Mouse (Mus musculus) right cerebral cortex, adult 18-20 months (tissue): Measurements from ENCODE around the gene Usp18.

ENCODE experiments used
- DNase-seq: peaks from one replicate; pipeline ENCODE4 v3.0.0; 2022; ENCODE audit warnings: mixed read lengths

Usp18 gene

DNA sequence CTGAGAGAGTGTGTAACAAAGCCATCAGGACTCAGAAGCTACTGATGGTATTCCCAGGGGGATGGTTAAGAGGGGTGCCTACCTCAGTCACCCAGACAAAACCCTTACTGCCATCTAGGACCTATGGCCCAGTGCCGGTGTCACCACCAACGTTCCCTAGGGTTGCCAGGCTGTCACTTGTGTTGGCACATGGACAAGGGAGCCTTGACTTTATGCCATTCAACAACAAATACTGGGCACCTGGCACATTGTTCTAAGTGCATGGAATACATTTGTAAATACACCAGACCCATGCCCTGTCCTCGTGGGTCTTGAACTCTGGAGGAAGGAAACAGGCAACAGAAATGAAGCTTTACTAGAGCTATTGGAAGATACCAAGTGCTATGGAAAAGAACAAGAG lies 59.9 kb downstream of the Usp18 start:
- no peak for DNase-seq

DNA sequence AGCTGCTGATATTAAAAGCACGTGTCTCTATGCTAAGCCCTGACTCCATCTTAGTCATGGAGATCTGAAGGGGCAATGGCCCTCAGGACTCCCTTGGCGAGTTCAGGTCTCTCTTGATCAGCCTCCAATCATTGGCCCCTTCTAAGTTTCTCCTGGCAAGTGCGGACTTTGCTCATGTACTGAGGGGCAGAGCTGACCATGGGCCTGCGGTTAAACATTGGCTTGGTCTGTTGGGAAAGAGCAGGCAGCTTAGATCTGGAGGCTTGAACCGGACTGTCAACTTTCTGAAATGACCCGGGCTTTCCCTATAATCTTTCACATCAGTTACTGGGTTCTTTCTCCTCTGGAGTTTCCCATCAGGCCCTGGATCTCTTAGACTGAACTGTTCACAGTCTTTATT lies 65.3 kb downstream of the Usp18 start:
- no peak for DNase-seq

DNA sequence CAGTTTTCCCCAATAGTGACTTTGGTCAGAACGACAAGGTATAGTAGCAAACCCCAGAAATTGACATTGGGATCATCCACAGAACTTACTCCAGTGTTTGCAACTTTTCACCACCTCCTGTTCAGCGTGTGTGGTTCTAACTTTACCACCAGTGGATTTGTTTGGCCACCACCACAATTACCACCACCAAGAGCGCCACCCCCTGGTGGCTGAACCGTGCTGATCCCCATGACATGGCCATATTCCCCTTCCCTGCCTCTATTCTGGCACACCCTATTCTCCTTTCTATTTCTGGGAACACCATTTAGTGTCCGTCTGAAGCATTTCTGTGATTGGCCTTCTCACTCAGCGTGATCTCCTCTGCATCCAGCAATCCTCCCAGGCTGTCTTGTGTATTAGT lies 73.4 kb downstream of the Usp18 start:
- no peak for DNase-seq
